Mouse (Mus musculus) heart, embryonic 12.5 days (tissue): ENCODE results near the gene Dync2li1. TPM values are rescaled to one million over a fixed set of nuclear protein-coding genes. Genes with fewer than 3 reads are reported as not detected.

Experiments
- ATAC-seq: fragments of 200-750 bp; cut with Nextera tagmentation; 2 replicates; pipeline ENCODE4 v1.8.0; 2017; ENCODE audit warnings: moderate TSS enrichment, moderate library complexity; ENCODE audit not compliant: insufficient number of reproducible peaks, low FRiP score
- H3K27ac ChIP-seq: fragments of 300-500 bp; sonication (generic); 2 replicates; pipeline ENCODE4 v1.5.1; 2016; ENCODE audit warnings: mild to moderate bottlenecking, moderate library complexity; ENCODE audit not compliant: poor library complexity, severe bottlenecking
- H3K27me3 ChIP-seq: fragments of 300-500 bp; sonication (generic); replicated peaks from 2 replicates; pipeline ENCODE4 v1.6.1; 2016; ENCODE audit warnings: mild to moderate bottlenecking, moderate library complexity
- H3K36me3 ChIP-seq: fragments of 300-500 bp; sonication (generic); 2 replicates; pipeline ENCODE4 v1.6.1; 2016; ENCODE audit warnings: mild to moderate bottlenecking, moderate library complexity
- H3K4me1 ChIP-seq: fragments of 300-500 bp; sonication (generic); replicated peaks from 2 replicates; pipeline ENCODE4 v1.6.1; 2016; ENCODE audit warnings: mild to moderate bottlenecking
- H3K4me2 ChIP-seq: fragments of 300-500 bp; sonication (generic); 2 replicates; pipeline ENCODE4 v1.6.1; 2016; ENCODE audit warnings: mild to moderate bottlenecking, moderate library complexity
- H3K4me3 ChIP-seq: fragments of 300-500 bp; sonication (generic); 2 replicates; pipeline ENCODE4 v1.5.1; 2016; ENCODE audit warnings: mild to moderate bottlenecking
- H3K9ac ChIP-seq: fragments of 300-500 bp; sonication (generic); 2 replicates; pipeline ENCODE4 v1.6.1; 2016; ENCODE audit warnings: mild to moderate bottlenecking, moderate library complexity
- H3K9me3 ChIP-seq: fragments of 300-500 bp; sonication (generic); replicated peaks from 2 replicates; pipeline ENCODE4 v1.6.1; 2016; ENCODE audit warnings: mild to moderate bottlenecking, moderate library complexity
- WGBS: fragments of 180-500 bp; shearing (Covaris S2); methylation state at CpG from one replicate; pipeline ENCODE4 v1.1.7; 2016; 5-methylcytosine and 5-hydroxymethylcytosine counted together
- polyA plus RNA-seq: library from polyadenylated mRNA; unstranded; fragments of >200 nt; fragmentation: Nextera tagmentation; extraction: Ambion mirVana; gene quantifications from 2 replicates; pipeline ENCODE4 v1.2.1, GENCODE M21; 2016

Dync2li1 gene
- polyA plus RNA-seq, 1 experiment from 2014 or later, result 9.6 TPM

GRCm38 (mm10) chr17:84685286-84685685 lies 59.0 kb downstream of the Dync2li1 start:
- no peak overlapping the region for H3K9ac ChIP-seq
- H3K27ac ChIP-seq, result no peak overlapping the region
- 0 out of 2 replicates have a peak, but pooled peaks cover 4% of the 10 kb centered on the region for H3K27me3 ChIP-seq
- no peak overlapping the region for H3K4me3 ChIP-seq
- 64% methylated on average over 4 of the region's 4 CpGs for WGBS
- no peak for ATAC-seq
- peaks cover 24% of the 10 kb centered on the region for H3K4me1 ChIP-seq
- no peaks in the 10 kb centered on the region for H3K9me3 ChIP-seq
- no peak overlapping the region for H3K4me2 ChIP-seq
- no peaks in the 10 kb centered on the region for H3K36me3 ChIP-seq

- Histone ChIP-seq H3K4me3 (no peak overlapping the region), H3K27me3 (peaks cover 20% of the 10 kb centered on the region), H3K27ac (no peak overlapping the region), H3K9me3 (no peaks in the 10 kb centered on the region), H3K4me2 (no peak overlapping the region), H3K36me3 (no peaks in the 10 kb centered on the region), H3K4me1 (peaks cover 25% of the 10 kb centered on the region), H3K9ac (no peak overlapping the region)
- 78% methylated on average over 5 of the region's 5 CpGs for WGBS
- ATAC-seq, result no peak
Observed at GRCm38 (mm10) chr17:84687994-84688393, 61.7 kb downstream of the Dync2li1 start.

- H3K27me3 ChIP-seq, result peaks cover 26% of the 10 kb centered on the region
- WGBS, result 81% methylated on average over 11 of the region's 11 CpGs
- no peak overlapping the region for H3K4me2 ChIP-seq
- no peak overlapping the region for H3K9ac ChIP-seq
- H3K36me3 ChIP-seq, result no peaks in the 10 kb centered on the region
- H3K9me3 ChIP-seq, result no peaks in the 10 kb centered on the region
- no peak for ATAC-seq
- no peak overlapping the region for H3K27ac ChIP-seq
- H3K4me1 ChIP-seq, result peaks cover 23% of the 10 kb centered on the region
- H3K4me3 ChIP-seq, result no peak overlapping the region
Observed at GRCm38 (mm10) chr17:84688834-84689233, 62.5 kb downstream of the Dync2li1 start.

- H3K9me3 ChIP-seq, result no peaks in the 10 kb centered on the region
- H3K27ac ChIP-seq, result no peak overlapping the region
- H3K9ac ChIP-seq, result no peak overlapping the region
- WGBS, result 86% methylated on average over 5 of the region's 5 CpGs
- no peak overlapping the region for H3K4me3 ChIP-seq
- no peak overlapping the region for H3K4me2 ChIP-seq
- H3K4me1 ChIP-seq, result peaks cover 18% of the 10 kb centered on the region
- H3K36me3 ChIP-seq, result no peaks in the 10 kb centered on the region
- no peak for ATAC-seq
- peaks cover 31% of the 10 kb centered on the region for H3K27me3 ChIP-seq
Observed at GRCm38 (mm10) chr17:84689316-84689715, 63.0 kb downstream of the Dync2li1 start.

- H3K9ac ChIP-seq, result no peak overlapping the region
Observed at GRCm38 (mm10) chr17:84690111-84690510, 63.8 kb downstream of the Dync2li1 start.

GRCm38 (mm10) chr17:84693741-84694140 lies 67.4 kb downstream of the Dync2li1 start:
- ATAC-seq, result no peak
- Histone ChIP-seq H3K27ac (no peak overlapping the region), H3K36me3 (no peaks in the 10 kb centered on the region), H3K9ac (no peak overlapping the region), H3K27me3 (peaks cover 53% of the 10 kb centered on the region), H3K4me2 (no peak overlapping the region), H3K4me1 (peaks cover 9% of the 10 kb centered on the region; the same call in 1 of the 2 replicates), H3K9me3 (no peaks in the 10 kb centered on the region), H3K4me3 (no peak overlapping the region)
- WGBS, result 56% methylated on average over 2 of the region's 2 CpGs

More at GRCm38 (mm10) chr17:84690111-84690510, 63.8 kb downstream of the Dync2li1 start:
- WGBS, result 85% methylated on average over 5 of the region's 5 CpGs
- ATAC-seq, result no peak
- Histone ChIP-seq H3K4me1 (peaks cover 10% of the 10 kb centered on the region), H3K9me3 (no peaks in the 10 kb centered on the region), H3K27ac (no peak overlapping the region), H3K27me3 (peaks cover 39% of the 10 kb centered on the region), H3K4me3 (no peak overlapping the region), H3K4me2 (no peak overlapping the region), H3K36me3 (no peaks in the 10 kb centered on the region)

GRCm38 (mm10) chr17:84696537-84696936 lies 70.2 kb downstream of the Dync2li1 start:
- no peaks in the 10 kb centered on the region for H3K36me3 ChIP-seq
- no peaks in the 10 kb centered on the region for H3K9me3 ChIP-seq
- no peak overlapping the region for H3K9ac ChIP-seq
- H3K4me2 ChIP-seq, result no peak overlapping the region
- H3K27me3 ChIP-seq, result peaks cover 50% of the 10 kb centered on the region
- no peak overlapping the region for H3K4me3 ChIP-seq
- WGBS, result 70% methylated on average over 6 of the region's 6 CpGs
- ATAC-seq, result no peak
- H3K27ac ChIP-seq, result no peak overlapping the region
- H3K4me1 ChIP-seq, result peaks cover 9% of the 10 kb centered on the region; the same call in 1 of the 2 replicates

- peaks cover 5% of the 10 kb centered on the region; the same call in 1 of the 2 replicates for H3K36me3 ChIP-seq
- H3K9me3 ChIP-seq, result no peaks in the 10 kb centered on the region
- H3K27me3 ChIP-seq, result peaks cover 32% of the 10 kb centered on the region
- no peak for ATAC-seq
- no peaks in the 10 kb centered on the region for H3K4me1 ChIP-seq
- 26% methylated on average over 5 of the region's 5 CpGs for WGBS
- no peak overlapping the region for H3K27ac ChIP-seq
- H3K4me3 ChIP-seq, result no peak overlapping the region
- H3K9ac ChIP-seq, result no peak overlapping the region
- H3K4me2 ChIP-seq, result no peak overlapping the region
Observed at GRCm38 (mm10) chr17:84698727-84699126, 72.4 kb downstream of the Dync2li1 start.

Other genes with a start within 250 kb of the Dync2li1 start
- 6.4 and 7.8 TPM in 2 replicates for gene Thada, start 160.3 kb upstream of the Dync2li1 start, polyA plus RNA-seq
- 3.3 and 3.6 TPM in 2 replicates for gene Plekhh2, start 114.6 kb upstream of the Dync2li1 start, polyA plus RNA-seq
- not detected in 2 replicates for gene Abcg8, start 49.8 kb downstream of the Dync2li1 start, polyA plus RNA-seq
- 0.39 and 0.42 TPM in 2 replicates for gene Abcg5, start 56.5 kb downstream of the Dync2li1 start, polyA plus RNA-seq
- gene Lrpprc, start 164.3 kb downstream of the Dync2li1 start, polyA plus RNA-seq, result 73.9 and 75.9 TPM in 2 replicates